ENCODE assay signal across 13 mouse cellular contexts in the genomic region with DNA sequence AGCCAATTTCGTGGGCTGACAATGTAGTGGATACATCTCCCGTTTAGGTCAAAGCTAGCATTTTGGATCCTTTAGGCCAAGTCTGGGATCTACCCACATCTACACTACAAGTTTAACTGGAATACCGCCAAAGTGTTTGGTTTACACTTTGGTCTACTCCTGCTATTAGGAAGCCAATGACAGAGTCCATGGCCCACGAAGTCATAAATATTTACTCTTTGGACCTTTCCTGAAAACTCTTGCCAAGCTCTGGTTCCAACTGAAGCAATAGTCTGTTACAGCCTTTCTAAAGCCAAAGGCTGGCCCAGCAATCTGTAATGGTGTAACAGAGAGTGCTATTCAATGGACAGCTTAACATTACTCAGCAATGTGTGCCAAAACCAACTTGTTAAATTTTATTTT.
DNase-seq lines count a peak whose midpoint lies in the region; ATAC-seq and TF ChIP-seq lines count a peak whose summit lies in the region.
"Had no signal": no experiment of that assay in that cellular context is flagged by ENCODE, and none has a peak within 500 bp of the region (broad histone marks: within the 10 kb centered on the region; RNA-seq: fewer than 3 reads in every experiment).

No protein-coding gene starts in this region.

- TF ChIP-seq EP300 in liver, postnatal 0 days (IDR thresholded peaks at IDR 0.05; ENCODE audit: low read depth) = no peak

- H3K4me2 ChIP-seq in liver, postnatal 0 days (ENCODE audit: low read depth, low read length) = no peak overlapping the region
- H3K4me2 ChIP-seq in lung, embryonic 14.5 days = no peak overlapping the region
- H3K4me2 ChIP-seq in stomach, embryonic 16.5 days (ENCODE audit: low read depth, low read length) = no peak overlapping the region
- H3K4me2 ChIP-seq: forebrain, embryonic 15.5 days; hindbrain, embryonic 15.5 days had no signal

- DNase-seq in adrenal gland, postnatal 10 days = peak; percentile 21
- DNase-seq in adrenal gland, adult 8-10 months = no peak
- peak; percentile 96 for DNase-seq in liver, adult 2 months (ENCODE audit: extremely low read depth, low read depth, low spot score)
- no peak for DNase-seq in liver, postnatal 0 days
- peak; percentile 92 for DNase-seq in lung, embryonic 14.5 days
- DNase-seq in cerebellum, postnatal 14 days = no peak
- no peak for DNase-seq in neural tube, embryonic 10.5 days (ENCODE audit: extremely low spot score, low spot score)
- DNase-seq: gastrocnemius, postnatal 14 days; thymus, adult 2 months had no signal

- H3K36me3 ChIP-seq in liver, adult 2 months (ENCODE audit: control insufficient read depth, insufficient read depth, low read length) = no peaks in the 10 kb centered on the region
- H3K36me3 ChIP-seq in liver, postnatal 0 days (replicated peaks; ENCODE audit: insufficient read depth, low read length) = no peaks in the 10 kb centered on the region
- H3K36me3 ChIP-seq in lung, embryonic 14.5 days (ENCODE audit: insufficient read depth) = no peaks in the 10 kb centered on the region
- H3K36me3 ChIP-seq in stomach, embryonic 16.5 days (ENCODE audit: control insufficient read depth, insufficient read depth, low read length) = no peaks in the 10 kb centered on the region
- H3K36me3 ChIP-seq: forebrain, embryonic 15.5 days; G1E; hindbrain, embryonic 15.5 days had no signal

- ATAC-seq in liver, postnatal 0 days = no peak
- peak; percentile 95 for ATAC-seq in lung, embryonic 14.5 days (ENCODE audit: insufficient read depth)
- peak; percentile 82 for ATAC-seq in stomach, embryonic 16.5 days (ENCODE audit: insufficient read depth, low FRiP score)

- H3K79me2 ChIP-seq in liver, adult 2 months (ENCODE audit: control insufficient read depth, insufficient read depth, low read length) = no peaks in the 10 kb centered on the region

- no peak for TF ChIP-seq CTCF in liver, adult 2 months (IDR thresholded peaks at IDR 0.05; ENCODE audit: low read depth, low read length)
- no peak for TF ChIP-seq CTCF in liver, postnatal 0 days (IDR thresholded peaks at IDR 0.05; ENCODE audit: low read depth)
- no peak for TF ChIP-seq CTCF in lung, embryonic 14.5 days (IDR thresholded peaks at IDR 0.05; ENCODE audit: low read depth)

- WGBS in liver, adult 2 months = 19% methylated on average over 4 of the region's 4 CpGs
- WGBS in liver, postnatal 0 days (ENCODE audit: insufficient replicate concordance) = 58% methylated on average over 4 of the region's 4 CpGs
- 48% methylated on average over 4 of the region's 4 CpGs for WGBS in lung, embryonic 14.5 days
- 41% methylated on average over 4 of the region's 4 CpGs for WGBS in stomach, embryonic 16.5 days

- H3K4me1 ChIP-seq in liver, adult 2 months (ENCODE audit: control insufficient read depth, insufficient read depth, low read length) = peaks cover 2% of the 10 kb centered on the region
- H3K4me1 ChIP-seq in liver, postnatal 0 days (ENCODE audit: insufficient read depth) = no peaks in the 10 kb centered on the region
- no peaks in the 10 kb centered on the region for H3K4me1 ChIP-seq in lung, embryonic 14.5 days (ENCODE audit: insufficient read depth)
- no peaks in the 10 kb centered on the region for H3K4me1 ChIP-seq in stomach, embryonic 16.5 days (ENCODE audit: control insufficient read depth, insufficient read depth, low read length)
- H3K4me1 ChIP-seq: forebrain, embryonic 15.5 days; hindbrain, embryonic 15.5 days had no signal

- H3K9ac ChIP-seq in liver, adult 2 months (ENCODE audit: low read depth, low read length) = no peak overlapping the region
- H3K9ac ChIP-seq in liver, postnatal 0 days (replicated peaks) = no peak overlapping the region
- H3K9ac ChIP-seq in lung, embryonic 14.5 days = no peak overlapping the region
- H3K9ac ChIP-seq in stomach, embryonic 16.5 days (ENCODE audit: low read length) = no peak overlapping the region
- H3K9ac ChIP-seq: forebrain, embryonic 15.5 days; hindbrain, embryonic 15.5 days had no signal

- no peak overlapping the region for H3K27ac ChIP-seq in liver, adult 2 months (replicated peaks; ENCODE audit: insufficient read depth, low read depth, low read length)
- H3K27ac ChIP-seq in liver, postnatal 0 days (ENCODE audit: low read depth) = no peak overlapping the region
- 0 out of 2 replicates have a peak overlapping the region, but pooled peaks have one; percentile 27 for H3K27ac ChIP-seq in lung, embryonic 14.5 days (ENCODE audit: low read depth)
- H3K27ac ChIP-seq in stomach, embryonic 16.5 days (ENCODE audit: low read length) = no peak overlapping the region; the same call in 1 of the 2 replicates
- H3K27ac ChIP-seq: forebrain, embryonic 15.5 days; hindbrain, embryonic 15.5 days had no signal

- H3K4me3 ChIP-seq in liver, adult 2 months (ENCODE audit: insufficient read depth, low read depth, low read length) = no peak overlapping the region
- H3K4me3 ChIP-seq in liver, postnatal 0 days (ENCODE audit: low read depth, low read length) = no peak overlapping the region
- H3K4me3 ChIP-seq in lung, embryonic 14.5 days (ENCODE audit: low read depth, low read length) = no peak overlapping the region
- H3K4me3 ChIP-seq in stomach, embryonic 16.5 days (replicated peaks; ENCODE audit: low read length) = no peak overlapping the region
- H3K4me3 ChIP-seq: forebrain, embryonic 15.5 days; hindbrain, embryonic 15.5 days had no signal

- peaks cover 2% of the 10 kb centered on the region; the same call in 1 of the 2 replicates for H3K27me3 ChIP-seq in liver, adult 2 months (ENCODE audit: control insufficient read depth, insufficient read depth, low read length)
- H3K27me3 ChIP-seq in liver, postnatal 0 days (ENCODE audit: insufficient read depth, low read length) = no peaks in the 10 kb centered on the region
- H3K27me3 ChIP-seq in lung, embryonic 14.5 days (ENCODE audit: insufficient read depth, low read length) = no peaks in the 10 kb centered on the region
- no peaks in the 10 kb centered on the region for H3K27me3 ChIP-seq in stomach, embryonic 16.5 days (ENCODE audit: control insufficient read depth, insufficient read depth, low read length)
- H3K27me3 ChIP-seq: forebrain, embryonic 15.5 days; hindbrain, embryonic 15.5 days had no signal

- H3K9me3 ChIP-seq in liver, postnatal 0 days (ENCODE audit: low read length) = no peaks in the 10 kb centered on the region
- H3K9me3 ChIP-seq in lung, embryonic 14.5 days (ENCODE audit: low read depth, low read length) = no peaks in the 10 kb centered on the region
- no peaks in the 10 kb centered on the region for H3K9me3 ChIP-seq in stomach, embryonic 16.5 days (replicated peaks; ENCODE audit: control insufficient read depth, low read length)
- H3K9me3 ChIP-seq: forebrain, embryonic 15.5 days; G1E; hindbrain, embryonic 15.5 days had no signal

- TF ChIP-seq POLR2A in liver, adult 2 months (IDR thresholded peaks at IDR 0.05; ENCODE audit: extremely low read depth, insufficient read depth, low read length) = no peak

Comparison
In these comparisons a context has a peak if more than half of its experiments do, and no peak if none do; other contexts are left out.
1. DNase-seq: peak in adrenal gland, postnatal 10 days (single experiment), liver, adult 2 months (single experiment) and lung, embryonic 14.5 days (single experiment); none in adrenal gland, adult 8-10 months (single experiment), liver, postnatal 0 days (single experiment), cerebellum, postnatal 14 days (0 of 2) and neural tube, embryonic 10.5 days (single experiment).